ENCODE assay signal across 19 mouse cellular contexts in genomic region chr1:12510129-12510816, GRCm38 (mm10).
A peak's percentile ranks its signal among the peaks of the same experiment; 100 is the strongest.
DNase-seq lines count a peak whose midpoint lies in the region; ATAC-seq lines count a peak whose summit lies in the region.
"Had no signal": no experiment of that assay in that cellular context is flagged by ENCODE, and none has a peak within 500 bp of the region (broad histone marks: within the 10 kb centered on the region; RNA-seq: fewer than 3 reads in every experiment).

No protein-coding gene starts in this region.

- peak; percentile 6 for DNase-seq in gastrocnemius, postnatal 14 days
- DNase-seq in gastrocnemius, adult 8-10 months (ENCODE audit: low spot score in 2 of 2) = no peak
- no peak for DNase-seq in neural tube, embryonic 10.5 days (ENCODE audit: extremely low spot score, low spot score)
- no peak for DNase-seq in right cerebral cortex, postnatal 36 days (ENCODE audit: low spot score in 2 of 2)
- DNase-seq: adrenal gland, postnatal 36 days; B cell, adult 2 months; cerebellum, postnatal 36 days; heart, postnatal 10 days; kidney, postnatal 25 days; layer of hippocampus, postnatal 36 days; thymus, postnatal 36 days had no signal

- 31% methylated on average over 10 of the region's 10 CpGs for WGBS in neural tube, embryonic 14.5 days
- WGBS in limb, embryonic 12.5 days = 14% methylated on average over 10 of the region's 10 CpGs
- WGBS in neural tube, embryonic 15.5 days = 30% methylated on average over 10 of the region's 10 CpGs

- intact Hi-C loops in gastrocnemius, postnatal 14 days (cut with DNase I; ENCODE audit: low total_unique reads) = no loop called here

- H3K9me3 ChIP-seq in neural tube, embryonic 14.5 days (ENCODE audit: control insufficient read depth, low read length) = no peaks in the 10 kb centered on the region
- peaks cover 9% of the 10 kb centered on the region; the same call in 1 of the 2 replicates for H3K9me3 ChIP-seq in limb, embryonic 12.5 days
- H3K9me3 ChIP-seq in neural tube, embryonic 15.5 days (replicated peaks) = no peaks in the 10 kb centered on the region
- H3K9me3 ChIP-seq: forebrain, embryonic 13.5 days; liver, embryonic 12.5 days; neural tube, embryonic 12.5 days had no signal

- H3K4me3 ChIP-seq in neural tube, embryonic 14.5 days (ENCODE audit: low read depth, low read length) = no peak overlapping the region
- no peak overlapping the region for H3K4me3 ChIP-seq in limb, embryonic 12.5 days (replicated peaks)
- no peak overlapping the region for H3K4me3 ChIP-seq in neural tube, embryonic 15.5 days (replicated peaks)
- H3K4me3 ChIP-seq: forebrain, embryonic 13.5 days; liver, embryonic 12.5 days; neural tube, embryonic 12.5 days had no signal

- no peak overlapping the region for H3K4me2 ChIP-seq in neural tube, embryonic 14.5 days (ENCODE audit: low read depth, low read length)
- H3K4me2 ChIP-seq in limb, embryonic 12.5 days = peak overlapping the region; percentile 32
- H3K4me2 ChIP-seq in neural tube, embryonic 15.5 days = peak overlapping the region; percentile 15; the same call in 1 of the 2 replicates
- H3K4me2 ChIP-seq: forebrain, embryonic 13.5 days; liver, embryonic 12.5 days; neural tube, embryonic 12.5 days had no signal

- no peak overlapping the region for H3K9ac ChIP-seq in neural tube, embryonic 14.5 days (replicated peaks; ENCODE audit: low read depth, low read length)
- no peak overlapping the region for H3K9ac ChIP-seq in limb, embryonic 12.5 days (replicated peaks)
- H3K9ac ChIP-seq in neural tube, embryonic 15.5 days (replicated peaks) = no peak overlapping the region
- H3K9ac ChIP-seq: forebrain, embryonic 13.5 days; liver, embryonic 12.5 days; neural tube, embryonic 12.5 days had no signal

- H3K27ac ChIP-seq in neural tube, embryonic 14.5 days (ENCODE audit: low read depth, low read length) = no peak overlapping the region
- H3K27ac ChIP-seq in limb, embryonic 12.5 days = peak overlapping the region; percentile 81
- H3K27ac ChIP-seq in neural tube, embryonic 15.5 days (replicated peaks) = 0 out of 2 replicates have a peak overlapping the region, but pooled peaks have one; percentile 18
- H3K27ac ChIP-seq: forebrain, embryonic 13.5 days; liver, embryonic 12.5 days; neural tube, embryonic 12.5 days had no signal

- H3K4me1 ChIP-seq in neural tube, embryonic 14.5 days (ENCODE audit: control insufficient read depth, insufficient read depth, low read length) = no peaks in the 10 kb centered on the region
- H3K4me1 ChIP-seq in limb, embryonic 12.5 days (replicated peaks) = peaks cover 26% of the 10 kb centered on the region
- H3K4me1 ChIP-seq in neural tube, embryonic 15.5 days = peaks cover 11% of the 10 kb centered on the region
- H3K4me1 ChIP-seq: forebrain, embryonic 13.5 days; liver, embryonic 12.5 days had no signal

- peak; percentile 68; the same call in 1 of the 2 replicates for ATAC-seq in neural tube, embryonic 14.5 days (ENCODE audit: low read depth)
- peak; percentile 78; the same call in 1 of the 2 replicates for ATAC-seq in limb, embryonic 12.5 days (ENCODE audit: insufficient number of reproducible peaks, insufficient read depth, low FRiP score, low TSS enrichment, low read depth)
- ATAC-seq in neural tube, embryonic 15.5 days (ENCODE audit: low FRiP score) = peak; percentile 81
- ATAC-seq in CD4-positive, CD25-positive, alpha-beta regulatory T cell, adult 4 months = no peak
- ATAC-seq: forebrain, embryonic 13.5 days; liver, embryonic 12.5 days had no signal

- no peaks in the 10 kb centered on the region for H3K27me3 ChIP-seq in neural tube, embryonic 14.5 days (ENCODE audit: control insufficient read depth, insufficient read depth, low read length)
- no peaks in the 10 kb centered on the region for H3K27me3 ChIP-seq in limb, embryonic 12.5 days
- no peaks in the 10 kb centered on the region for H3K27me3 ChIP-seq in neural tube, embryonic 15.5 days (replicated peaks)
- H3K27me3 ChIP-seq: forebrain, embryonic 13.5 days; liver, embryonic 12.5 days; neural tube, embryonic 12.5 days had no signal

- no peaks in the 10 kb centered on the region for H3K36me3 ChIP-seq in neural tube, embryonic 14.5 days (ENCODE audit: control insufficient read depth, insufficient read depth, low read length)
- no peaks in the 10 kb centered on the region for H3K36me3 ChIP-seq in limb, embryonic 12.5 days
- no peaks in the 10 kb centered on the region for H3K36me3 ChIP-seq in neural tube, embryonic 15.5 days
- H3K36me3 ChIP-seq: G1E; liver, embryonic 12.5 days; neural tube, embryonic 12.5 days had no signal
